Mouse (Mus musculus): ENCODE results near the gene Sf3b3. TPM values are rescaled to one million over a fixed set of nuclear protein-coding genes. Genes with fewer than 3 reads are reported as not detected.
"Not testable (repeated sequence)": the region's sequence is repeated elsewhere in the genome, so short reads cannot be mapped to it uniquely, and the experiment has no call there.

The Sf3b3 gene
- total RNA-seq (2021): 81.6 and 86.5 TPM in 2 replicates
- long read RNA-seq, full-length matches to known transcripts: 51 of 86 reads
- long read RNA-seq, partial matches to known transcripts: 19 of 86 reads
- long read RNA-seq, other reads (novel, unspliced or antisense): 16 of 86 reads

DNA sequence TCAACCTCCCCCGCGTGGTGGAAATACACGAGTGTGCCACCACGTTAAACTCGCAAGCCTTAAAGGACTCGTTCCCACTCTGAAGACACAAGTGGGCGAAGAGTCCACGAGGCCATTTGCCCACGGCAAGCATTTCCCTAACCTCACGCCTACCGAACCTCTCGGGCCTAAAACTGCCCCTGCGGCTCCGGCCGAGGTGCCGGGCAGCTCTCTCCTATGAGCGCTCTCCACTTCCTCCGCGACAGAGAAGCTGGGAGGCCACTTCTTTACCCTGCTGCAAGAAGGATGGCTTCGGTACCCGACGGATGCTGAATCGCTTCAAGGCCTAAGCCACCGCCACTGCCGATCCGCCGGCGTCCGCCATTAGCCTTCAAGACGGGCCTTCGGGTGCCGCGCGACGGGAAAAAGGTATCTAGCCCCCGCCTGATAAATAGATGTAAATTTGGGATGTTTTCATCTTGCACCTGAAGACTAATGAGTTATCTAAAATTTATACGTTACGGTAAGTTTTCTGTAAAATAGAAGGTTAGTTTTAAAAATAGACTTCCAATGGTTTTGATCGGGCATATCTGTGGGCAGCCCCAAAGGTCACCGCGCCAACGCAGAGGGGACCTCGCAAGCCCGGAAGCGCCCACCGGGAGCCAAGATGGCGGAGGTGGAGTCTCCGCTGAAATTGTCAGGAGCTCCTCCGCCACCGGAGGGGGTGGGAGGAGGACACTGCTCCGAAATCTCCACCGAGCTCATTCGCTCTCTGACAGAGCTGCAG is at the start of gene Sf3b3, which contains the start of gene Cog4:
Gene Sf3b3 (minus strand): TSS at position 383 of the 766 bp plus-strand sequence.
Gene Cog4 (plus strand): TSS at position 196 of the 766 bp plus-strand sequence.
- peak; percentile 85 for DNase-seq

- DNase-seq: no peak
These were observed 49.2 kb upstream of the Sf3b3 start for GRCm38 (mm10) chr8:110895812-110896211.

DNA sequence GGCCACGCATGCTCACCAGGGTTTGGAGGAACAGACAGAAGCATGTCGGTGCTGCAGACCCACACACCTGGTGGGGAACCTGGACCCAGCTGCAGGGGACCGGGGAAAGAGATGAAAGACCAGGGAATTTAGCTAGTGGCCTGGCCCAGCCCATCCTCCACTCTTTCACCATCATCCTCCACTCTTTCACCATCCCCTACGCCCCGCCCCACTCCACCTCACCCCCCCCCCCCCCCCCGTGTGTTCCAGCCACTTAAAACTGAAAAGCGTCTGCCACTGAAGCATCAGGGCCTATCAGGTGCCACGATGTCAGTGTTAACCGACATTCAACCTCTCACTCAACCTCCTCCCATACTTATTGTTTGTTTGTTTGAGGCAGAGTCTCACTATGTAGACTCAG is 48.7 kb upstream of the Sf3b3 start:
- no peak for DNase-seq

DNA sequence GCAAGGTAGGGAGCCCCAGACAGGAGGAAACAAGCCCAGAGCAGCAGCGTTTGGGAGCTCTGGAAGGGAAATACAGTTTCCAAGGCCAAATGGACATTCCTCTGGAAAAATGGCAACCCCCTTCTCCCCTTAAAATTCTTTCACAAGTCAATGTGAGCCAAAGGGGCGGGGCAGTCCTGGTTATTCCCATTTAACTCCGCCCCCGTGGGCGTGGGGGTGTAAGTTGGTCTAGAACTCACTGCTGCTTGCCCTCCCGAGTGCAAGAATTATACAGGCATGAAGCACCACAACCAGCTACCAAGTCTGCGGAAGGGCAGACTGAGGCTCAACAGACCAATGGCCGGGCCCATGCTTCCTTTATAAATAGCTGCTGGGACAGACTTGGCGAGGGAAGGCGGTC is 48.3 kb upstream of the Sf3b3 start:
- DNase-seq: no peak

DNA sequence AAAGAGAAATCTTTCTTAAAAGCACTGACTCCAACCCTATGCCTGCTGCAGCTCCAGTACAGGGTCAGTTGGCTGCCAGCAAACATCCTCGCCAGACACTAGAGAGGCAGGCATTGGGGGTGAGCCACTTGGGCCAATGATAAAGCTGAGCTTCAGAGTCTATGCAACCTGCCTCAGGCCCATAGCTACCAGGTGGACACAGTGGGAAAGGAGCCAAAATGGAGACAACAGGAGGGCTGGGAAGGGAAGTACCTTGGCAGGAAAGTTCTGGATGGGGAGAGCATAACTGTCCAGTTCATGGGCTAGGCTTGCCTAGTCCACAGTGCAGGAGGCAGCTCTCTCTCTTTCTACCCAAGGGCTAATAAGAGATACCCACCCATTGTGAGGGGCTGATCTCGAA is 46.3 kb upstream of the Sf3b3 start:
- no peak for DNase-seq

- DNase-seq: no peak
These were observed 45.5 kb upstream of the Sf3b3 start for GRCm38 (mm10) chr8:110892040-110892439.

DNA sequence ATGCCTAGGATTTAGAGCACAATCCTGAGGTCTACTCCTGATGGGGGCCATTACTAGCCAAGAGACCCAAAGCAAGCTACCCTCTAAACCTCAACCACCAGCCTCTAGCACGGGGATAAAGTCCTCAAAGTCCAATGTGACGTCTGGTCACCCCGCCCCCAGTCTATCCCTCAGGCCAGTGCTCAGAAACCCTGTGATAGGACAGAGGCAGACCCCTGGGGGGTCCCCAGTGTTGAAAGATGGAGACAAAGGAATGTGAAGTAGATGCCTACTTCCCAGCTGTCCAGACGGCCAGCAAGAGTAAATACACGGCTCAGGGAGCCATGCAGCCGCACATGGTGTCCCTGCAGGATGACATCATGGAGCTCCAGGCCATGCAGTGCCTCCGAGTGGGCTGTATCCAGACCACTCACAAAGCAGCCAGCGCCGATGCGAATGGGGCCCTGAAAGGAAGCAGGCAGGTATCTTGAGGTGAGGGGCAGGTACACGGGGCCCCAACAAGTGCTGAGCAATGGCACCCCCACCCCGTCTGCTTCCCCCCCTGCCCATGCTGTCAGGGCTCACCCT is 43.4 kb upstream of the Sf3b3 start:
- DNase-seq: no peak

GRCm38 (mm10) chr8:110888860-110889259 is 42.3 kb upstream of the Sf3b3 start:
- peak; percentile 32 for DNase-seq

- DNase-seq: no peak
These were observed 41.9 kb upstream of the Sf3b3 start for GRCm38 (mm10) chr8:110888441-110888840.

DNA sequence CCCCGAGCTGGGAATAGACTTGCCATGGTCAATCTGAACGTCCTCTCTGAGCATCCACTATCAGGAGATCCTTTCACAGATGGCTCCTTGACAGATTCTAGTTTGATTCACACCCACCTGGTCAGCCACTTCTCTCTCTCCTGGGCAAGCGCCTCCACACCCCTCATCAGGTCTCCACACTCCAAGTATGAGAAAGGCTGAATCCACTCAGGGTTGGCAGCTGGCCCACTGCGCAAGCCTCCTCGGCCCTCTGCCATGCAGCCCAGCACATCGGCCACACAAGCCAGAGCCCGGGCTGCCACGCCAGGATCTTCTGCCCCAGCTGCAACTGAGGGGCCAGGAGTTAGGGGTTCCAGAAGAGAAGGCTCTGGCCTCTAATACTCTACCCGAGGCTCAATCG is 41.0 kb upstream of the Sf3b3 start:
- peak; percentile 21 for DNase-seq

- no peak for DNase-seq
These were observed 40.0 kb upstream of the Sf3b3 start for GRCm38 (mm10) chr8:110886634-110887033.

- no peak for DNase-seq
These were observed 37.2 kb upstream of the Sf3b3 start for GRCm38 (mm10) chr8:110883824-110884223.

- no peak for DNase-seq
These were observed 35.2 kb upstream of the Sf3b3 start for GRCm38 (mm10) chr8:110881741-110882310.

GRCm38 (mm10) chr8:110877862-110878261 is 31.3 kb upstream of the Sf3b3 start:
- DNase-seq: no peak

- DNase-seq: no peak
These were observed 23.9 kb upstream of the Sf3b3 start for GRCm38 (mm10) chr8:110870501-110870900.

DNA sequence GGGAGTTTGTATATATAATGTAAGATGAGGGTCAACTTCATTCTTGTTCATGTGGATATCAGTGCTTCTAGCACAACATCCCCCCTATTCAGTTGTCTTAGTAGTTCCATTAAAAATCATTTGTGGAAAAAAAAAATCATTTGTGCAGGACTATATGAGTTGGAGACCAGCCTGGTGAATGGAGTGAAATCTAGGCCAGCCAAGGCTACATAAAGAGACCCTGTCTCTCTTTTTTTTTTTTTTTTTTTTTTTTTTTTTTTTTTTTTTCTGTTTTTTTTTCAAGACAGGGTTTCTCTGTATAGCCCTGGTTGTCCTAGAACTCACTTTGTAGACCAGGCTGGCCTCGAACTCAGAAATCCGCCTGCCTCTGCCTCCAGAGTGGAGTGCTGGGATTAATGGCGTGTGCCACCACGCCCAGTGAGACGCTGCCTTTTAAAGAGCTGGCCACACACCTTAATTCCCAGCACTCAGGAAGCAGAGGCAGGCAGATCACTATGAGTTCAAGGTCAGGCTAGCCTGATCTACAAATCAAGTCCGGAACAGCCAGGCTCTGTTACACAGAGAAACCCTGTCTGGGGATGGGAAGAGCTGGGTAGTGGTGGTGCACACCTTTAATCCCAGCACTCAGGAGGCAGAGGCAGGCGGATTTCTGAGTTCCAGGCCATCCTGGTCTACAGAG is 14.9 kb upstream of the Sf3b3 start:
- DNase-seq: not testable (repeated sequence)

DNA sequence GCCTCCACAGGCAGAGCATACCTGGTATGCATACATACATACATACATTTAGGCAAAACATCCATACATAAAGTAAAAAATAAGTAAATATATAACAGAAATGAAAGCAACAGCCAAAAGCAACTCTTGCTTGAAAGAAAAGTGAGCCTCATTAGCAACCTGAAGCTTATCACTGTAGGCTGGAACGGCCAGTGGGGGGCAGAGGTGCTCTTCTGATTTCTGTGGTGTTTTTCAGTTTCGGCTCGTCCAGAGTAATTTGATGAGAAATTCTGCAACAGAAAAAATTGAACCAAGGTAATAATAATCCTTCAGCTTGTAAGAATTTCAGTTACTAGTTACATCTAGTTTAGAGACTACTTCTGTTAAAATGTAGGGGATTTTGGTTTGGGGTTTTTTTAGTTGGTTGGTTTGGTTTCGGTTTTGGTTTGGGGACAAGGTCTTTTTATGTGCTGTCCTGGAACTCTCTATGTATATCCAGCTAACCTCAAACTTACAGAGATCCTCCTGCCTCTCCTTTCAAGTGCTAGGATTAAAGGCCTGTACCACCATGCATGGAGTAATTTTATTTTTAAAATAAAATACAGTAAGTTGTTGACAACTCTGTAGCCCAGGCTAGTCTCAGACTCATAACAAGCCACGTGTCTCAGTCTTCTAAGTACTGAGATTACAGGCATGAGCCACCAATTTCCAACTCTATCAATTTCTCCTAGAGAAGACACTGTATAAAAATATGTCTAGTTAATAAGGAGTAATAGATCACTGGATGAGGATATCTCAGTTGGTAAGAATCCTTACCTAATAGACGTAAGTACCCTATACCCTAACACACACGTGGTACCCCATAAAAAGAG is 13.3 kb upstream of the Sf3b3 start:
- DNase-seq: no peak

DNA sequence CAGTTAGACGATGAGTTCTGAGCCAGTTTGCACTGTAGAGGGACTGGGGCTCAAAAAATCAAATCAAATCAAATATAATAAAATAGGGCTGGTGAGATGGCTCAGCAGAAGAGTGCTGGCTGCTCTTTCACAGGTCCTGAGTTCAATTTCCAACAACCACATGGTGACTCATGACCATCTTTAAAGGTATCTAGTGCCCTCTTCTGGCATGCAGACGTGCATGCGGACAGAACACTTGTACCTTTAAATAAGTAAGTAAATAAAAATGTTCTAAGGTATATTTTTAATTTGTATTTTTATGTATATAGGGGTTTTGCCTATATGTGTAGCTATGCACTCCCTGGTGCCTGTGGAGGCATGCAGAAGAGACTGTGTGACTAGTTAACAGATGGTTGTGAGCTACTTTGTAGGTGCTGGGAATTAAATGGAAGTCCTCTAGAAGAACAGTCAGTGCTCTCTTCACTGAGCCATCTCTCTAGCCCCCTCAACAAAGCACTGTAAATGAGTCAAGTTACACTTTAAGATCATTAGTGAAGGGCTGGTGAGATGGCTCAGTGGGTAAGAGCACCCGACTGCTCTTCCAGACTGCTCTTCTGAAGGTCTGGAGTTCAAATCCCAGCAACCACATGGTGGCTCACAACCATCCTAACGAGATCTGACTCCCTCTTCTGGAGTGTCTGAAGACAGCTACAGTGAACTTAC is 10.3 kb upstream of the Sf3b3 start:
- no peak for DNase-seq

GRCm38 (mm10) chr8:110856073-110856472 is 9.5 kb upstream of the Sf3b3 start:
- DNase-seq: not testable (repeated sequence)

DNA sequence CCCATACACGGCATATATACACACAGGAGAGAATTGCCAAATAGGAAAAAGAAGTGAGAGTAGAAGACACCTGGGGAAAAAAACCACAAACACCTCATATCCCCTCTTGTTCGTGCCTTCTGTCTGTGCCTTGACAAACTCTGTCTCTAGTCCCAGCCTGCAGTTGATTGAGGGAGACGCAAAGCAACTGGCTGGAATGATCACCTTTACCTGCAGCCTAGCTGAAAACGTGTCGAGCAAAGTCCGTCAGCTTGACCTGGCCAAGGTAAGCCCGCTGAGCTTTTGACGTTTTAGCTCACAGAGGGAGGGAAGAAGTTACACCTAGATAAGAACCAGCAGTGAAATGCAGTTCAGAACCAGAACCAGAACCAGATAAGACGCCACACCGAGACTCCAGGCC is 4.6 kb upstream of the Sf3b3 start:
- DNase-seq: no peak

All from adrenal gland, postnatal 25 days (tissue).